Mouse (Mus musculus): ENCODE results near the gene Klk1b27.
"Not testable (repeated sequence)": the region's sequence is repeated elsewhere in the genome, so short reads cannot be mapped to it uniquely, and the experiment has no call there.

GRCm38 (mm10) chr7:44011868-44012267 lies 40.2 kb upstream of the Klk1b27 start, which contains the start of gene Klk1b26:
- not testable (repeated sequence) for TF ChIP-seq GATA1, TAL1 (IDR thresholded peaks at IDR 0.05; ENCODE audit: low read length)

All from erythroblast, embryonic 14.5 days (primary cell).